Mouse (Mus musculus) kidney, adult 2 months (tissue): Measurements from ENCODE around the gene Cryaa.

Experiments
- CTCF ChIP-seq: fragments of 200-500 bp; conservative IDR thresholded peaks from 2 replicates; pipeline ENCODE4 v1.5.1; 2011; ENCODE audit warnings: low read depth, mild to moderate bottlenecking, control low read depth, low read length, moderate library complexity, mixed read lengths; ENCODE audit not compliant: insufficient read depth, insufficient read length
- POLR2A ChIP-seq: fragments of 200-500 bp; IDR thresholded peaks from one replicate; pipeline ENCODE4 v1.6.1; 2011; ENCODE audit warnings: low read depth, low read length, control low read depth

GRCm38 (mm10) chr17:31631081-31631800 is 46.4 kb upstream of the Cryaa start:
- TF ChIP-seq CTCF (no peak), POLR2A (no peak)
